Mouse (Mus musculus) lung, postnatal 25 days (tissue): Measurements from ENCODE around the gene Tmem110.

Experiments used
- DNase-seq: peaks from one replicate; pipeline ENCODE4 v3.0.0; 2022; ENCODE audit warnings: low spot score

Tmem110 gene

GRCm38 (mm10) chr14:30862368-30862767 is 37.0 kb downstream of the Tmem110 start:
- DNase-seq, result no peak

GRCm38 (mm10) chr14:30865311-30865710 is 39.9 kb downstream of the Tmem110 start:
- DNase-seq, result no peak

GRCm38 (mm10) chr14:30867042-30867441 is 41.7 kb downstream of the Tmem110 start:
- peak; percentile 83 for DNase-seq

GRCm38 (mm10) chr14:30868826-30869225 is 43.4 kb downstream of the Tmem110 start:
- no peak for DNase-seq

- peak; percentile 86 for DNase-seq
Observed at GRCm38 (mm10) chr14:30869391-30869801, 44.0 kb downstream of the Tmem110 start.

GRCm38 (mm10) chr14:30870206-30871147 is 45.1 kb downstream of the Tmem110 start:
- DNase-seq, result no peak

GRCm38 (mm10) chr14:30874095-30874700 is 48.8 kb downstream of the Tmem110 start:
- DNase-seq, result no peak

- DNase-seq, result no peak
Observed at GRCm38 (mm10) chr14:30875130-30875865, 49.9 kb downstream of the Tmem110 start.

GRCm38 (mm10) chr14:30875955-30876354 is 50.6 kb downstream of the Tmem110 start:
- no peak for DNase-seq

- DNase-seq, result no peak
Observed at GRCm38 (mm10) chr14:30876451-30876850, 51.1 kb downstream of the Tmem110 start.

- DNase-seq, result no peak
Observed at GRCm38 (mm10) chr14:30877827-30878226, 52.4 kb downstream of the Tmem110 start.

GRCm38 (mm10) chr14:30878958-30879571 is 53.7 kb downstream of the Tmem110 start, which contains the start of gene Mustn1:
Gene Mustn1, plus strand, starts transcription at chr14:30879200.
- DNase-seq, result peak; percentile 79

GRCm38 (mm10) chr14:30879794-30880193 is 54.4 kb downstream of the Tmem110 start:
- DNase-seq, result no peak

- no peak for DNase-seq
Observed at GRCm38 (mm10) chr14:30880251-30880650, 54.9 kb downstream of the Tmem110 start.

GRCm38 (mm10) chr14:30880811-30881717 is 55.7 kb downstream of the Tmem110 start:
- DNase-seq, result peak; percentile 74

- DNase-seq, result no peak
Observed at GRCm38 (mm10) chr14:30881718-30882108, 56.3 kb downstream of the Tmem110 start.

GRCm38 (mm10) chr14:30885298-30885697 is 59.9 kb downstream of the Tmem110 start:
- DNase-seq, result no peak

GRCm38 (mm10) chr14:30886204-30886603 is 60.8 kb downstream of the Tmem110 start, which contains the start of gene Itih4:
Gene Itih4, plus strand, starts transcription at chr14:30886476.
- DNase-seq, result no peak

- DNase-seq, result peak; percentile 93
Observed at GRCm38 (mm10) chr14:30888271-30888732, 62.9 kb downstream of the Tmem110 start.

GRCm38 (mm10) chr14:30899972-30900371 is 74.6 kb downstream of the Tmem110 start:
- no peak for DNase-seq

- no peak for DNase-seq
Observed at GRCm38 (mm10) chr14:30902628-30903027, 77.2 kb downstream of the Tmem110 start.
